Mouse (Mus musculus) neural tube, embryonic 13.5 days (tissue): ENCODE results near the gene Gm4737. TPM values are rescaled to one million over a fixed set of nuclear protein-coding genes. Genes with fewer than 3 reads are reported as not detected.

Experiments used
- ATAC-seq: fragments of 200-750 bp; cut with Nextera tagmentation; 2 replicates; pipeline ENCODE4 v1.8.0; 2017; ENCODE audit warnings: low read depth, mild to moderate bottlenecking, moderate TSS enrichment, moderate library complexity
- H3K27ac ChIP-seq: fragments of 300-500 bp; sonication (generic); replicated peaks from 2 replicates; pipeline ENCODE4 v1.5.1; 2015; ENCODE audit warnings: moderate library complexity, mild to moderate bottlenecking, inconsistent platforms
- H3K27me3 ChIP-seq: fragments of 300-500 bp; sonication (generic); 2 replicates; pipeline ENCODE4 v1.6.1; 2015; ENCODE audit warnings: mild to moderate bottlenecking, inconsistent platforms
- H3K36me3 ChIP-seq: fragments of 300-500 bp; sonication (generic); 2 replicates; pipeline ENCODE4 v1.6.1; 2015; ENCODE audit warnings: mild to moderate bottlenecking, inconsistent platforms
- H3K4me1 ChIP-seq: fragments of 300-500 bp; sonication (generic); replicated peaks from 2 replicates; pipeline ENCODE4 v1.6.1; 2015; ENCODE audit warnings: inconsistent platforms
- H3K4me2 ChIP-seq: fragments of 300-500 bp; sonication (generic); 2 replicates; pipeline ENCODE4 v1.6.1; 2015; ENCODE audit warnings: inconsistent platforms, mild to moderate bottlenecking, moderate library complexity
- H3K4me3 ChIP-seq: fragments of 300-500 bp; sonication (generic); 2 replicates; pipeline ENCODE4 v1.5.1; 2015; ENCODE audit warnings: mild to moderate bottlenecking, inconsistent platforms
- H3K9ac ChIP-seq: fragments of 300-500 bp; sonication (generic); 2 replicates; pipeline ENCODE4 v1.6.1; 2015; ENCODE audit warnings: moderate library complexity, mild to moderate bottlenecking, inconsistent platforms
- H3K9me3 ChIP-seq: fragments of 300-500 bp; sonication (generic); 2 replicates; pipeline ENCODE4 v1.6.1; 2016; ENCODE audit warnings: inconsistent platforms
- WGBS: fragments of 180-500 bp; shearing (Covaris S2); methylation state at CpG from one replicate; pipeline ENCODE4 v1.1.7; 2015; 5-methylcytosine and 5-hydroxymethylcytosine counted together
- polyA plus RNA-seq: library from polyadenylated mRNA; unstranded; fragments of >200 nt; fragmentation: Nextera tagmentation; extraction: Ambion mirVana; gene quantifications from 2 replicates; pipeline ENCODE4 v1.2.1, GENCODE M21; 2015

The Gm4737 gene
- polyA plus RNA-seq, 1 experiment from 2014 or later = 1.3 TPM

DNA sequence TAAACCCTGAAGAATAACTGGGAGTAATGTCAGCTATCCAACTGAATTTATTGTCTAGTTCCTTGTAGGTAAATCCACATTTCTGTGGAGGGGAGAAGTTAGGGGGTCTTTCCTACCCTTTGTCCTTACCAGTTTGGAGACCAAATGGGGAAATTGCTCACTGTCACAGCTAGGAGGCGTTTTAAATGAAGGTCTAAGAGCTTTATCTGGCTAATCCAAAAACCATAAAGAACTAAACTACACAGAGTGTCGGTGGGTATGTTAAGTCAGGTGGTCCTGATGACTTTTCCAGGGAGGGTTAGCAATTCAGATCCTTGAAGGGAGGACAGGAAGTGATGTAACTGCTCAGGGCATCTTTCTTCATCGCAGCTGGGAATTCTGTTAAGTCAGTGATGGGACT is 34.3 kb downstream of the Gm4737 start:
- no peak for ATAC-seq
- Histone ChIP-seq H3K9ac (no peak overlapping the region), H3K9me3 (no peaks in the 10 kb centered on the region)

DNA sequence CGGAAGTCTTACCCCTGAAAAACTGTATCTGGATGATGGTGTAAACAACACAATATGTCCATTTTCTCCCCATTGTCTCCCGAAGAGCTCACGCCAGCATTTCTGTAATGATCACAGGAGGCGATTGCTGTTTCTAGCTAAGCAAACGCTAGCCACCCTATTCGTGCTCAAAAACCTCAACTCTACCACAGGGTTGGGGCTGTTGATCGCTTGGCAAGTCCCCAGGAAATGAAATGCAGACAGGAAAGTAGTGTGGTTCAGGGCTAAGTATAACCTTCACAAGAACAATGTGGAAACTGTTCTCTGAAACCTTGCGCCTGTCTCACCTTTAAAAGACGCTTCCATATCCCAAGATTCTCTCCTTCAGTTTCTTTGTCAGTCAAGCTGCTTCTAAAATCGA is 34.9 kb downstream of the Gm4737 start, which contains the start of gene Cd96:
Gene Cd96 (minus strand): TSS at position 232 of the 400 bp plus-strand sequence.
- H3K4me3 ChIP-seq = no peak within 1 kb of the TSS

More for the DNA sequence above, 34.3 kb downstream of the Gm4737 start:
- 52% methylated on average over 3 of the region's 3 CpGs for WGBS
- Histone ChIP-seq H3K36me3 (no peaks in the 10 kb centered on the region), H3K4me2 (no peak overlapping the region), H3K27ac (no peak overlapping the region), H3K4me1 (0 out of 2 replicates have a peak, but pooled peaks cover 5% of the 10 kb centered on the region), H3K4me3 (no peak overlapping the region), H3K27me3 (no peaks in the 10 kb centered on the region)

GRCm38 (mm10) chr16:46117645-46118044 is 37.2 kb downstream of the Gm4737 start:
- Histone ChIP-seq H3K4me3 (no peak overlapping the region), H3K36me3 (no peaks in the 10 kb centered on the region), H3K4me1 (0 out of 2 replicates have a peak, but pooled peaks cover 5% of the 10 kb centered on the region), H3K9me3 (no peaks in the 10 kb centered on the region), H3K9ac (no peak overlapping the region), H3K27ac (no peak overlapping the region), H3K27me3 (no peaks in the 10 kb centered on the region), H3K4me2 (no peak overlapping the region)
- no peak for ATAC-seq
- WGBS = 94% methylated on average over 3 of the region's 3 CpGs

More for the DNA sequence above, 34.9 kb downstream of the Gm4737 start, which contains the start of gene Cd96:
- Histone ChIP-seq H3K27ac (no peak within 1 kb of the TSS), H3K36me3 (no peaks in the 10 kb centered on the region), H3K27me3 (no peaks in the 10 kb centered on the region), H3K9me3 (no peaks in the 10 kb centered on the region), H3K9ac (no peak within 1 kb of the TSS), H3K4me1 (0 out of 2 replicates have a peak, but pooled peaks cover 5% of the 10 kb centered on the region), H3K4me2 (no peak within 1 kb of the TSS)
- no peak for ATAC-seq
- 81% methylated on average over 10 of the region's 10 CpGs for WGBS

DNA sequence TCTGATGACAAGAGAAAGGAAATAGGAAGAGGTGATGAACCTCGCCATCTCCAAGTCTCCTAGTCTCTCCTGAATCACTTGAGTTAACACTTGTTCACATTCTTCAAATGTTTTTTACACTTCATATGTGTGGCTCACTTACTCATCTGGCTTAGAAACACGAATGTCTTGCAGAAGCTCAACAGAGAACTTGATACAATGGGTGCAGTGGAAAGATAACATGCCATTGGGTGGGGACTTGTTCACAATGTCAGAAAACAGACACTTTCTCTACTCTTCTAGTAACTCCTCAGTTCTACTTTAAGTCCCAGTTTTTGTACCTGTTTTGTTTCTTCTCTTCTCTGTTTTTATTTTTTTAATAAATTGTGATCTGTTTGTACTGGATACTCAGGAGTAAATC is 40.1 kb downstream of the Gm4737 start:
- no peaks in the 10 kb centered on the region for H3K4me1 ChIP-seq
- H3K27me3 ChIP-seq = no peaks in the 10 kb centered on the region
- 82% methylated on average over 2 of the region's 2 CpGs for WGBS

GRCm38 (mm10) chr16:46109536-46109935 is 45.3 kb downstream of the Gm4737 start:
- no peak for ATAC-seq
- H3K4me3 ChIP-seq = no peak overlapping the region
- no peaks in the 10 kb centered on the region for H3K9me3 ChIP-seq
- H3K27ac ChIP-seq = no peak overlapping the region
- no peaks in the 10 kb centered on the region for H3K36me3 ChIP-seq
- 59% methylated on average over 8 of the region's 8 CpGs for WGBS
- no peak overlapping the region for H3K4me2 ChIP-seq
- no peaks in the 10 kb centered on the region for H3K4me1 ChIP-seq
- no peak overlapping the region for H3K9ac ChIP-seq
- H3K27me3 ChIP-seq = no peaks in the 10 kb centered on the region

More for the DNA sequence above, 40.1 kb downstream of the Gm4737 start:
- no peaks in the 10 kb centered on the region for H3K9me3 ChIP-seq
- H3K9ac ChIP-seq = no peak overlapping the region
- H3K36me3 ChIP-seq = no peaks in the 10 kb centered on the region
- ATAC-seq = no peak
- H3K4me3 ChIP-seq = no peak overlapping the region
- no peak overlapping the region for H3K4me2 ChIP-seq
- no peak overlapping the region for H3K27ac ChIP-seq

GRCm38 (mm10) chr16:46107431-46107830 is 47.4 kb downstream of the Gm4737 start:
- H3K9me3 ChIP-seq = no peaks in the 10 kb centered on the region
- ATAC-seq = no peak
- WGBS = 75% methylated on average over 4 of the region's 4 CpGs

DNA sequence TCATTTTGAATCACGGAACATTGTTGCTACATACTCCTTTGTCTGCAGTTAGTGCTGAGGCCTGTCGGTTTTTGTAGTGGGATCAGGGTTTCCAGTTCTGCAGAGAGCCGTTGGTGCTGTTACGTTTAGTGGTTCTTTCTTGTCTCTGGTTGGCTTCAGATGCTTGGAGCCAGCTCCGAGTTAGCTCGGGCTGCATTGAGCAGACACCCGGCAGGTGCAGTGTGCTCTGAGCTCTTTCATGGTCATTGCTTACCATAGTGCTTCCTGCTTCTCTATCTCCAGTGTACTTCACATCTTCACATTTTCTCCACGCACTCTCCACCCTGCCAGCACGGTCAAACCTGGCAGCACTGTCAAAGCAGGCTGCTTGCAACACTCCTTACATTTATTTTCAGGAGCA is 50.4 kb downstream of the Gm4737 start:
- Histone ChIP-seq H3K9ac (no peak overlapping the region), H3K9me3 (no peaks in the 10 kb centered on the region), H3K4me3 (no peak overlapping the region), H3K4me2 (no peak overlapping the region), H3K4me1 (no peaks in the 10 kb centered on the region), H3K27me3 (no peaks in the 10 kb centered on the region), H3K36me3 (no peaks in the 10 kb centered on the region), H3K27ac (no peak overlapping the region)
- WGBS = 87% methylated on average over 9 of the region's 9 CpGs
- ATAC-seq = no peak

More at GRCm38 (mm10) chr16:46107431-46107830, 47.4 kb downstream of the Gm4737 start:
- H3K36me3 ChIP-seq = no peaks in the 10 kb centered on the region
- H3K27me3 ChIP-seq = no peaks in the 10 kb centered on the region
- no peak overlapping the region for H3K27ac ChIP-seq
- no peak overlapping the region for H3K4me2 ChIP-seq
- H3K4me1 ChIP-seq = no peaks in the 10 kb centered on the region
- no peak overlapping the region for H3K9ac ChIP-seq
- no peak overlapping the region for H3K4me3 ChIP-seq

Other genes starting within 250 kb of the Gm4737 start
- gene Phldb2, start 201.5 kb downstream of the Gm4737 start, polyA plus RNA-seq = 14.6 and 16.1 TPM in 2 replicates
- gene Plcxd2, start 144.9 kb downstream of the Gm4737 start, polyA plus RNA-seq = 9.0 and 9.4 TPM in 2 replicates
- gene Cd96, start 34.8 kb downstream of the Gm4737 start, polyA plus RNA-seq = 0.11 TPM in 1 of 2 replicates, not detected in the other